Mouse (Mus musculus): ENCODE results near the gene Boc.
A peak's percentile ranks its signal among the peaks of the same experiment; 100 is the strongest.

Boc gene

DNA sequence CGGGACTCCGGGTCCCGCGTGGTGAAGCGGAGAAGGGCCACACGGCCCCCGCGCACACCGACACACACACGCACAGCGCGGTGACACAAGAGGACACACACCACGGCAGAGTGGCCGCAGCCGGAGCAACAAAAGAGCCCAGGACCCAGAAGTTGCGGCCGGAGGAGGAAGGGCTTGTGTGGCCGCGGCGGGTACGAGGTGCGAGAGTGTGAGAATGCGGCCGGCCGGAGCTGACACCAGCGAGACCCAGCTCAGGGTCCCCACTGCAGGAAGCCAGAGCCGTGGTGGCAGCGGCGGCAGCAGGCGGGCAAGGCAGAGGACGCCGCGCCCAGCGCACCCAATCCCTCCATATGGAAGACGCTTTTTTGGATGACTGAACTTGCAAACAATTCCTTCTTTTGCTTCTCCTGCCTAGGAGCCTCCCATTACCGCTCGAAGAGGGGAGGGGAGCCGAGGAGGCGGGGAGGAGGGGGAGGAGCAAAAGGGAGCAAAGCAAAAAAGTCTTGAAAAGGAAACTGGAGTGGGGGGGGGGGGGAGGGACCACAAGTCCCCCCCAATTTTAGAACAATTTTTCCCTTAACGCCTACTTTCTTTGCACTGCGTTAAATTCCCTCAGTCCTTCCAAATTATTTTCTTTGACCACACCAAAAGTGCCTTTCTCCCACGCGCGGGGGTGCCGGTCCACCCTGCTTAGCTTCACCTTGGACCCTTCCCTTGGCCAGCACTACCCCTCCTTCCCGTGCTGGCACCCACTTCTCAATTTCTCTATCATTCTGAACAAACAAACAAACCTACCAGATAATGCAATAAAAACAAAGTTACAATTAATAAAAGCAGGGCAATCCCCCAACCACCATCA is at the start of gene Boc:
Boc (minus strand) TSS at position 427 of the 859 bp plus-strand sequence.
- peak; percentile 69 for DNase-seq (ENCODE audit: low read depth, low spot score)

DNA sequence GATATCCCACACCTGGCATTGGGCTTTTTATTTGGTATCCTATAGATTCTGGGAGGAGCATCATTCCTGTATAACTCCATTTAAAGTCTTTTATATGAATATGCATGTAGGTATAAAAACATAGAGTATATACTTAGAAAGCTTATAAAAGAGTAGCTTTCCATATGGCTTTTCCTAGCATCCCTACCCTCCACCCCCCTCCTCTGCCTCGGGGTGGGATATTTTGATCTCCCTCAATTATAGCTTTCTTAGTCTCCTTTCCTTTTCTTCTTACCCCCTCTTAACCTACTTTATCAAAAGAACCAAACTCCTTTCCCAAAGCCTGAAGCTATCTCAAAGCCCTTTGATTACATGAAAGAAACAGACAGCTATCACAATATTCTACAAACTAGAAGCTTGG is 47.9 kb upstream of the Boc start:
- DNase-seq (ENCODE audit: low read depth, low spot score), result no peak

DNA sequence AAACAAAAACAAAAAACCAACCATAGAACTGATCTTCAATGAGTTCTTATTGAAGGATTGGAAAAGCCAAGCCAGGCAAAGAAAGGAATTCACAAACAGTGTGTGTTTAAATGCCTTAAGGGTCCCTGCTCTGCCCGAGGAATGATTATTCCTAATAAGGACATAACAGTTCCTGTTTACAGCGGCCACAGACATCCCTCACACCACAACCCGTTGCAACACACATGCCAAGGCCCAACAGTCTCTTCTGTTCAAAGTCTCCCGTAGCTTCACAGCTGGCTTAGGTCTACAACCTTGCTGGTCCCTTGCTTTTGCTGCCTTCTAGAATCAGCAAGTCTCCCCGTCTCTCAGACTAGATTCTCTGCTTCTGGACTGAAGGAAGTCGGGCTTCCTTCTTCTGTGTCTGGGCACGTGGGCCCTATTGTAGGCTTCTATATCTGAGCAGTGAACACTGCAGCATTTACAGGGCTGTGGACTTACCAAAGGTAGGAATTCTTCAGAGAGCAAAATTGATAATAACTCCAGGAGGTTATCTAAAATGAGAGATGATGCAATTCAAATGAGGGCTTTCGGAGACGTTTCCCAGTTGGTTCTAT is 45.4 kb upstream of the Boc start:
- DNase-seq (ENCODE audit: low read depth, low spot score), result no peak

DNA sequence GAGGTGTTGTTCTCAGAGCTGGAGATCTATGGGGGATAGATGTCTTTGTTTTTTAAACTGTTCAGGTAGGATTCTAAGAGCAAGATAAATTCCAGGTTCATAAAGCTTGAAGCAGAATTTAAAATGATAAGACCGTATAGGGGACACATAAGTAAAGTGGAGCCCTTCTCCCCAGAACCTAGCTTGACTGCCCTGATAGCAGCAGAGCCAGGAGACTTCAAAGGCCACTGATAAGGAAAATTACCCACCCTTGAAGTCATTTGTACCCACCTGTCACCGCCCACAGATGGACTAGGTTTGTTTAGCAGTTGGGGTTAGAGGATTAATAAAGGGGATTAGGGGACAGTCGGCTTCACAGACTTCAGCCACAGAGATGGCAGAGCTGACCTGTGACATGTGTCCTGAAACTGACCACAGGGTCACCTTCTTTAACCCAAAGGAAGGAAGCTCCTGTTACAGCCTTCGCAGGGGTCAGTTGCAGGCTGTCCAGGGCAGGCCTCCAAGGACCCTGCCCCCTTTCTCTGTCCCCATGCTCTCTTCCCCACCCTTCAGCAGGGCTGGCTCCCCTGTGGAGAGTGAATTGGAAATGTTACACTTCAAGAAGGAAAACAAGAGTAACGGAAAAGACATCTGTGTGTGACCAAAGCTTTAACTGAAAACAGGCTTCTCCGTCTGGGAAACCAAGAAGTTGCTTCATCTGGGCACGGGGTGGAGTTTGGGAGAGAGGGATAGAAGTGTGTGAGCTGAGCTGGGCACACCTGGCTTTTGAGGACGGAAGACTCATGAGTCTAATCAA is 43.5 kb upstream of the Boc start:
- DNase-seq (ENCODE audit: low read depth, low spot score), result no peak

GRCm38 (mm10) chr16:44601182-44601581 is 42.5 kb upstream of the Boc start:
- DNase-seq (ENCODE audit: low read depth, low spot score), result no peak

GRCm38 (mm10) chr16:44597106-44597806 is 38.6 kb upstream of the Boc start:
- no peak for DNase-seq (ENCODE audit: low read depth, low spot score)

DNA sequence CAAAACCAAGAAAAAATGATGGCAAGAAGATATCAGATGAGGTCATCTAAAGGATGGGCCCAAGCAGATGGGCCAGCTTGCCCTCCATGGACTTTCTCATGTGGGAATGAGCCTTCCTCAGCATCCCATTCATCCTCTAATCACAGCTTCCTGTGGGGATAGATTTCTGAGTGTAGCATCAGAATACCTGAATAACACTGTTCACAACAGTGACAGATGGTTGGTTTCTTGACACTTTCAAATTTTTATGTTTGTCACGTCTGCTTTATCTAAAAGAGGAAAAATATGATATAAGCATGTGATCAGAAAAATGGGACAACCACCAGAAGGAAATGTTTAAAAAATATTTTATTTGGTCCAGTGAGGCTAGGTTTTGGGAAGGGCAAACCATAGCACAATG is 30.8 kb upstream of the Boc start:
- DNase-seq (ENCODE audit: low read depth, low spot score), result no peak

DNA sequence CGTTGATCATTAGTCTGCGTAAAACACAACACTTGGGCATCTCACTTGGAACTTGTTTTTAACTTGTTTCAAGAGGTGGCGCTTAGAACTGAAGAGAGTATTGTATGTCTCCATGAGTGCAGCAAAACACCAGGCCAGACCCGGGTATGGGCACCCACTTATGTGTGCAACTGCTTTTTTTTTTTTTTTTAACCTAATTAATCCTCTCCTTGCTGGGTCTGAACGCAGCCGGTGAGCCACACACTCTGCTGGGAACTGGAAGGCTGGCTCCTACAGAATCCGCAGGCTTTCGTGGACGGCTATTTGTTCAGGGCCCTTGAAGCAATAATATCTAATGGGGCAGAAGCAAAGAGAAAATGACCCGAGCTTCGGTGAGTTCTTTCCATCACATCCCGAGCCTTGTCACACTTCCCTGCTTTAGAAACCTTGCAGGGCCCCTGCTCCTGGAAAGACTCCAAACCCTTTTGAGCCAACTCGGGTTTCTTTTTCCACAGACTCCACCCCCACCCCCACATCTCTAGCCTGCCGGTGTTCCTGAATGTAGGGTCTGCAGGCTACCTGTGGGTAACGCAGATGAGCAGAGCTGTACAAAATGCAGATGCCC is 20.8 kb upstream of the Boc start:
- no peak for DNase-seq (ENCODE audit: low read depth, low spot score)

DNA sequence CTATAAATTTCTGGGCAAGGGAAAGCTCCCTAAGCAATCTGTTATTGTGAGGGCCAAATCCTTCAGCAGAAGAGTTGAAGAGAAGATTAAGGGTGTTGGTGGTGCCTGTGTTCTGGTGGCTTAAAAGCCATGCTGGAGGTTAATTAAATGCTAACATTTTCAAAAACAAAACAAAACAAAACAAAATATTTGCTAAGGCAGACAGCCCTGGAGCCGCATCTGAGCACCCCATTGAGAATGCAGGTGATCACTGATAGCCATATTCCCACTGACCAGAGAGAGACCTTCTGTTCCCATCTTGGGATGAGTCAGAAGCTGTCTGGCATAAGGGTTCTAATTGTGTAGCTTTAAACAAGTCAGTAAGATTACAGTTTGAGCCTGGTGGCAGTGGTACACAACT is 19.9 kb upstream of the Boc start:
- DNase-seq (ENCODE audit: low read depth, low spot score), result no peak

DNA sequence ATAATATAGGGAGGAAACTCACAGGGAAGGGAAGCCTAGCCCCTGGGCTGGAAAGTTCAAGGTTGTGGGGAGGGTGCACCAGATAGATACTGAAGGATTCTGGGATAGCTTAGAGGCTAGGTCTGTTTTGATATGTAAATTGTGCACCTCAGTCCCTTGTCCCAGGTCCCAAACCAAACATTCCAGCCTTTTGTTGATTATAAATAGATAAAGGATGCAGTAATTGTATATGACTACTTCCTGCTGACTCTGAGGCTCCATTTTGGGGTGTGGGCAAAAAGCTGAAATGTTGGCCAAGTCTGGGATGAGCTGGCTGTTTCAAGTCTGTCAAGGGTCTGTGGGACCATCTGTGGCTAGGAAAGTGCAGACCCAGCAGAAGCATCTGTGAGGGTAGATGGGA is 9.4 kb upstream of the Boc start:
- DNase-seq (ENCODE audit: low read depth, low spot score), result no peak

DNA sequence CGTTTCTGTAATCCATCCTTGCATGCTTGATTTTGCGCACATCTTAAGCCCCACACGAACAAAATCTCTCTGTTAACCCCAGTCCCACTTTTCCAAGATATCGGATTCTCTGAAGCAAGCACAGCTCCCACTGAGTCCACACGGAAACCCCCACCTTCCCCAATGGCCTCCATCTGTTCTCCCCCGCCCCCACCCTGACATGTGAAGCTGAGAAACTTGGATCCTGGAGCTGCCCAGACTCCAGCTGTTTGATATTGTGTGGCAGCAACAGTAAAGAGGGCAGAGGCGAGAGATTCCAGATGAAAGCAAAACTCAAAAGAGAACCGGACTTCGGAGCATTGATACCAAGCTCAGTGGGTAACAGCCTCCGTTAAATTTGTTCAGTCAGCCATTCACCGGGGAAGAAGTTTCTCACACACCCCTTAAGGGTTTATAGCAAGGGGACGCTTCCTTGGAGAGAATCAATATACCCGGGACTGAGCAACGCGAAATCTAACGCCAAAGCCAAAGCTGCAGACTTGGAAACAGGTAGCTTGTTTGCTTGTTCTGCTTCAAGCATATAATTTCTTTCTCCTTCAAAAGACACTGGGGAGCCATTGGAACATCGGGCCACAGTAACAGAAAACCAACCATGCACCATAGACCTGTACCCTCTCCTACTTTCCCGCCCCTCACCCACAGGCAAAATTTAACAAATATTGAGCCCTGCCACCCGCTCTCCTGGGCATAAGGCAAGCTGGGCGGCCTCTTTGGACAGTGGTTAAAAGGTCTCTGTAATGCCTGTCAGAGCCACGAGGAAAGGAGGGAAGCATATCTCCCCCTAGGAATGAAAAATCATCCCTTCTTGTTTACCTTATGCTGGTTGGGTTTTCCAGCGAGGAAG is 6.9 kb upstream of the Boc start:
- no peak for DNase-seq (ENCODE audit: low read depth, low spot score)

DNA sequence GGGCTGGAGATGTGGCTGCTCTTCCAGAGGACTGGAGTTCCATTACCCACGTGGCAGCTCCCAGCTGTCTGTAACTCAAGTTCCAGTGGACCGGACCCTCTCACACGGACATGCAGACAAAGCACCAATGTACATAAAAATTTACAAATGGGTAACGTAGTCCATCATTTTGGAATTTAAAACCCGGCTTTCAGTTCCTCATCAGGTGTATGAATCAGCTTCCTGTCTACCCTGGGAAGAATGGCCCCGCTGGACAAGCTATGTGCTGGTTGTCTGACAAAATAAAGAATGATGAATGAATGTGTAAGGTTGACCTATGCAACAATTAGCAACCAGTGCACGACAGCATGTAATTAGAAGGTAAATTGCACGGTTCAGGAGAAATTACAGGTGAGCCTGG is 5.7 kb upstream of the Boc start:
- DNase-seq (ENCODE audit: low read depth, low spot score), result no peak

- DNase-seq (ENCODE audit: low read depth, low spot score), result no peak
Observed at GRCm38 (mm10) chr16:44562061-44562460, 3.4 kb upstream of the Boc start.

DNA sequence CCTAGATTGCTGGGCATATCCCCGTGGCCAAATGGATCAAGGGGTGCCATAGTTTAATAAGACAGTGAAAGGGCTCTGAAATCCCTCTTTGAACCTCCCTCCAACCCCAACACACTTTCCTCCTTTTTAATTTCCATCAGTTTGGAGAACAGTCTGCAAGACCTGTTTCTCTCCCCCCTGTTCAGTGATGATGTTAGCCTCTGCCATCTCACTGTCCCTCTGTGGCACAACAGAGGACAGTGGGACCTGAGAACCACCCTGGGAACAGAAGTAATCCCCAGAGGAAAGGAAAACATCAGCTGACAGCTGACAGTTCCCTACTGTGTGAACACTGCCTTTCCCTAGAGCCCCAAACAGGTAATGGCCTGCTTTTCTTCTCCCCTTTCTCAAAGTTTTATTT is 1.5 kb upstream of the Boc start:
- DNase-seq (ENCODE audit: low read depth, low spot score), result no peak

- DNase-seq (ENCODE audit: low read depth, low spot score), result no peak
Observed at GRCm38 (mm10) chr16:44559330-44559695, 616 bp upstream of the Boc start.

- DNase-seq (ENCODE audit: low read depth, low spot score), result peak; percentile 58
Observed at GRCm38 (mm10) chr16:44557661-44558470, 831 bp downstream of the Boc start.

DNA sequence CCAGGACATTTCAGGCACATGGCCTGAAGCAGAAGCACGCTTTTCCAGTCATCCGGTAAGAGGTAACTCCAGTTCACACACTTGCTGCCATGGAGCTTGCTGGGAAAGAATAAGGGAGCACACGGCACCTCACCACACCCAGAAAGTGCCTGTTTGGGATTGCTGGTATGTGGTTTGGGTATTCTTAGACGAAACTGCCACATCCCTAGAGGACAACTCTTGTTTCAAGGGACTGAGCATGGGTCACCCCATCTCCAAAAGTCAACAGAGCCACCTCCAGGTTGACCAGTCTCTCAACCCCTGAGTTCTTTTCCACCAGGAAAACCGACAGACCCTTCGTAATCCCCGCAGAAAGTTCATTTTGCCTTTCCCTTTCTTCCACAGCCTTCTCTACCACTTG is 1.6 kb downstream of the Boc start:
- no peak for DNase-seq (ENCODE audit: low read depth, low spot score)

GRCm38 (mm10) chr16:44555791-44556709 is 2.6 kb downstream of the Boc start:
- no peak for DNase-seq (ENCODE audit: low read depth, low spot score)

DNA sequence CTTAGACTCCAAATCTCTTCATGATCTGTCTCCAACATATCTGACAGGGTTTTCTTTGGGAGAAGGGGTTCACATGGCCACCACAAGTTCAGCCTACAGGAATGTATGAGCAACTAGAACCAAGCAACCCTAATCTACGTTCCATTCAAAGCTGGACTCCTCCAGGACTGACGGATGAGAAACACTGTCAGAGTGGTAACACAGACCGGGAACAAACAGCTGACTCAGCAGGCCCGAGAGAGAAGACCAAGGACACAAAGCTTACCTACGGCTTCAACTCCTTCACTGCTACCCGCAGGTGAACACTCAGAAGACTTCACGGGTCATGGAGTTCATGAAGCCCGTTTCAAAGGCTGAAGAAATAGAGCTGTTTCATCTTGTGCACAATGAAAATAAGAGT is 4.8 kb downstream of the Boc start:
- no peak for DNase-seq (ENCODE audit: low read depth, low spot score)

Measured in skeletal muscle tissue, adult 2 months (tissue).